Mouse (Mus musculus): Measurements from ENCODE around the gene 7530416G11Rik.

7530416G11Rik gene

GRCm38 (mm10) chr15:85503127-85503526 lies at the start of gene 7530416G11Rik:
TSS of gene 7530416G11Rik (minus strand) at chr15:85503227.
- in situ Hi-C loops (cut with MboI, MseI): no loop called here

DNA sequence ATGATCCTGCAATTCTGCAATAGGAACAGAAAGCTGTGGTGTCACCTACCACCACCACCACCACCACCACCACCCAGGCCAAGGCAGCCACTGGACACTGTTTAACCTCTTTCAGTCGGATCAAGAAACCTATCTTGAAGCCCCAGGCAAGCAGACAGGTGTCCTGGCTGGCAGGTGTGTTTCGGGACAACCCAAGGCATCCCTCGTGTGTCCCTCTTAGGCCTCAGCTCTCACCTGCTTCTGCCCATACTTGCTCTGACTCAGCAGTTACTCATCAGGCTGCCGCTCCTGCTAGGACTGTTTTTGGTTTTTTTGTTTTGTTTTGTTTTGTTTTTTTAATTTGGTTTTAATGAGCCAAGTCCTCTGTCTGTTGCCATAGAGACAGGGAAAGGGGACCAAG lies 43.5 kb upstream of the 7530416G11Rik start:
- in situ Hi-C loops (cut with MboI, MseI): no loop called here

DNA sequence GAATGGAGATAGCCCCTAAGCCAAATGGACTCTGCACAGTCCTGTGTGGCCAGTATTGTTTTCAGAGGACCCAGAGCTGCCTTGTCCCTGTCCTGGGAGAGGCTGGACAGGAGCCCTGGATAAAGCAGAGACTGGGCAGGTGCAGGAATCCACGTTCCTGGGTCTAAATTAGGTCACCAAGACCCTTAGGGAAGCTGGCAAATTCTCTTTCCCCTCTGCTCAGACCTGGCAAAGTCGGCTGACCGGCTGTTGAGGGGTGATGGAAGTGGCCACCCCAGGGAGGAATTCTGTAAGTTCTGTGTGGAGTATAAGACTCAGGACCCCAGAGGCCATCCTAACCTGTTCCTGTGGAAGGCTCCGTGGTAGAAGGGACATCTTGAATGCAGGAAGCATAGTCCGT lies 42.3 kb upstream of the 7530416G11Rik start:
- in situ Hi-C loops (cut with MboI, MseI): no loop called here

- in situ Hi-C loops (cut with MboI, MseI): no loop called here
These were observed 35.1 kb upstream of the 7530416G11Rik start for GRCm38 (mm10) chr15:85538170-85538569.

DNA sequence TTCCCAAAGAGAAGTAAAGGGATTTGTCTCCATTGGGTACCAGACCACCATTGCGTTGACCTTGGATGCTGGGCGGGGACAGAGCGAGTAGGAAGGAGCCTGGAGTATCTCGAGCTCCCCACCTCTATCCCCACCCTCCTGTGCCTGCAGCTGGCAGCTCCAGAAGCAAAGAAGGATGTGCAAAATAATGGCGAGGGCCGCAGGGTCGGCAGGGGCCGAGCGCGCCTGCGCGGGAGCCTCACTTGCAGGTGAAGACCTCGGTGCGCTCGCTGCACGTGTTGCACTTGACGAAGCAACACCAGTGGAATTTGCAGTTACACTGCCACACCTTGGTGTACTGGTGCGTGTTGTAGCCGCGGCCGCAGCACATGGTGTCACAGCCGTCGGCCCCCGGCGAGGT lies 34.1 kb upstream of the 7530416G11Rik start:
- in situ Hi-C loops (cut with MboI, MseI): no loop called here

GRCm38 (mm10) chr15:85534646-85535045 lies 31.6 kb upstream of the 7530416G11Rik start:
- in situ Hi-C loops (cut with MboI, MseI): no loop called here

DNA sequence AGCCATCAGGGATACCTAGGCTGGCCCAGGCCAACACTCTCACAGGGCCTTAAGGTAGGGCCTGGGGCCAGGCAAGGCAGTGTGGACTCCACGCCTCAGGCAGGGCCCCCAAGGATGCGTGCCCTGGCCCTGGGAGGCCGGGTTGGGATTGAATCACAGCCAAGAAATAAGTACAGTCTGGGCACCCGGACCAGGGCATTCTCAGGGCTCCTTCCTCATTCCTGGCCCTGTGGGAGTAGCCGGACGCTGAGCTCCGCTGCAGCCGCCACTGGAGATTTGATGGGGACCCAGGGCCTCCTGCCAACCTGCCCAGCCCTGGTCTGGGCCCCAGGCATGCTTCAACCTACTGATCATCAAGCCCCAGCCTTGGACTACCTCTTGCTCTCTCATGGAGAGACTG lies 31.2 kb upstream of the 7530416G11Rik start:
- in situ Hi-C loops (cut with MboI, MseI): no loop called here

GRCm38 (mm10) chr15:85532063-85532462 lies 29.0 kb upstream of the 7530416G11Rik start:
- in situ Hi-C loops (cut with MboI, MseI): no loop called here

GRCm38 (mm10) chr15:85529911-85530310 lies 26.9 kb upstream of the 7530416G11Rik start:
- in situ Hi-C loops (cut with MboI, MseI): no loop called here

DNA sequence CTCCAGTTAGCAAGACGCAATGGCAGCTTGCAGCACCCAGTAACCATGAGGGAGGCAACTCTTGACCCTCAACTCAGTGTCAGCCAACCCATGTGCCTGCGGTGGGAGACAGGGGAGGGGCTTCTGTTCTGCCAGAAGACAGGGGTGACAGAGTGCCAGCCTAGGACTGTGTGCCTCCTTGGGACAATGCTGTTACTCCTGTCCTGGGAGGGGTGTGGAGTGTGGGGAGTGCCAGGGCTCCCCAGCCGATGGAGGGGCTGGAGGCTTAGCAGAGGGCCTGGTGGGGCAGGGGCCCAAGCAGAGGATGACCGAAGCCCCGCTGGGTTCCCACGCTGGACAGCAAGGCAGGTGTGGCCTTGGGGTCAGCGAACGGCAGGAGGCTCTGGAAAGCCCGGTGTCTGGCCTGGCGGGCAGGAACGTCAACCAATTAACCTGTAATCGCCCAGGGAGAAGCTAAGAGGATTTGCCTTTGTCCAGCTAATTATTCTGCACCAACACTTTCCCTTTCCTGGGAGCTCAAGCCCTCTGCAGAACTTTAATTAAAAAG lies 21.4 kb upstream of the 7530416G11Rik start:
- in situ Hi-C loops (cut with MboI, MseI): no loop called here

DNA sequence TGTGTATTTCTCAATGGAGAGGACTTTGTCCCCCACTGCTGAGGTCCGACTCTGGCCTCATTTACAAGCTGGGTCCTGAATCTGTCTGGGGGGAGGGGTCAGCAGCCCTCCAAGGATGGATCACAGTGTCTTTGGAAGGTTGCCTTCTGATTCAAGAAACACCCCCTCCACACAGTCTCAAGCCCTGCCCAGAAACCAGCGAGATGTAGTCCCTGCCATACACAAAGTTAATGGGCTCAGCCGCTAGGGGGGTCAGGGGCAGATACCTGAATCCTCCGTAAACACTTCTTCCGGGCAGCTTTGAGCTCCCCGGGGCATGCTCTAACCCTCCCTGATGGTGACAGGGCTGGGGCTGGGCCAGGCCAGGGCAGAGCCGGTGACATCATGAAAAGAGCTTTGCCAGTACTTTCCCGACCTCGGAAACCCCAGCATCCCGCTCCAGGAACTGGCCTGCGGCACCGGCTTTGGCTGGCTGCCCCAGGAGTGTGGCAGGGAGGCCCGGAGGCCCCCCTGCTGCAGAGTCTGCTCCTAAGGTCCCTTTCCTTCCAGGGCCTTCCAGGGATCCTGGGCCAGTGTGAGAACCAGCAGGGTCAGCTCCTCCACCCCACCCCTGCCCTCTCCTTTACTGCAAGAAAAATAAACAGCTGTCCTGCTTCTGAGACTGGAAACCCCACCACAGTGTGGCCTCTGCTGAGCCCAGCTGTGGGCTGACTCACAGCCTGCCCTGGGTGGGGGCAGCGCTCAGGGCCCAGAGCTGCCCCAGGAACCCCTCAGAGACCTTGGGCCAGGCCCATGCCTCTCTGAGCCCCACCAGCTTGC lies 20.4 kb upstream of the 7530416G11Rik start:
- in situ Hi-C loops (cut with MboI, MseI): no loop called here

DNA sequence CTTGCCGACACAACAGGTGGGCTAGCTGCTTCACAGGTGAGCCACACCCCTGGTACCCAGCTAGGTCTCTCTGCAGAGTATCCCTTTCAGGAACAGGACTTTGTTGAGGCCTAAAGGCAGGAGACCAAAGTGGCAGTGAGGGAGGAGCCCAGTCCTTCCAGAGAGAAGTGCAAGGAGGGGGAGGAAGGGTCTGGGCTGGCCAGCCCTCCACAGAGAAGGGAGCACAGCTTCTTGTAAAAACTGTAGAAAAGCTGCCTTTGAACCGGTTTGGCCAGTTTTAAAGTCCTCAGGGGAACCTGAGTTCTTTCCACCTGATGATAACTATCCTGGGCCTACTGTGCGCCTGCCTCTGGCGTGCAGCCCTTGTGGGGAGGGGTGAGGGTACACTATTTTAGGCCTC lies 16.4 kb upstream of the 7530416G11Rik start:
- in situ Hi-C loops (cut with MboI, MseI): no loop called here

GRCm38 (mm10) chr15:85507370-85508014 lies 4.5 kb upstream of the 7530416G11Rik start:
- in situ Hi-C loops (cut with MboI, MseI): no loop called here

DNA sequence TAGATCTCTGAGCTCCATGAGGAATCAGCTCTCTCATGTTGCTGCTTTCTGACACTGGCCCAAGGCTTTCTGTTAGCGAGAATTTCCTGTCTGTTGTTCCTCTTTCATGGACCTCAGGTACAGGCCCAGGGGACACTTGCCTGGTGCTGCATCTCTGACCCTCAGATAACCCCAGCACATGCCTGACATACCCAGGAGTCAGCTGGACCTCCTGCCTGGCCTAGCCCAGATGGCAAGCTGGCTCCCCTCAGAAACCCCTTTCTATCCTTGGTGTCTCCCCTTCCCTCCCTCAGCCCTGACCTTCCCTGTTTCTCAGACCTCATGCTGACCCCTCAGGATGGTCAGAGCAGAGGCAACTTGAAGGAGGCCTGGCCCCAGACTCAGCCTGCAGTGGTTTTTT lies 3.7 kb upstream of the 7530416G11Rik start:
- in situ Hi-C loops (cut with MboI, MseI): no loop called here

DNA sequence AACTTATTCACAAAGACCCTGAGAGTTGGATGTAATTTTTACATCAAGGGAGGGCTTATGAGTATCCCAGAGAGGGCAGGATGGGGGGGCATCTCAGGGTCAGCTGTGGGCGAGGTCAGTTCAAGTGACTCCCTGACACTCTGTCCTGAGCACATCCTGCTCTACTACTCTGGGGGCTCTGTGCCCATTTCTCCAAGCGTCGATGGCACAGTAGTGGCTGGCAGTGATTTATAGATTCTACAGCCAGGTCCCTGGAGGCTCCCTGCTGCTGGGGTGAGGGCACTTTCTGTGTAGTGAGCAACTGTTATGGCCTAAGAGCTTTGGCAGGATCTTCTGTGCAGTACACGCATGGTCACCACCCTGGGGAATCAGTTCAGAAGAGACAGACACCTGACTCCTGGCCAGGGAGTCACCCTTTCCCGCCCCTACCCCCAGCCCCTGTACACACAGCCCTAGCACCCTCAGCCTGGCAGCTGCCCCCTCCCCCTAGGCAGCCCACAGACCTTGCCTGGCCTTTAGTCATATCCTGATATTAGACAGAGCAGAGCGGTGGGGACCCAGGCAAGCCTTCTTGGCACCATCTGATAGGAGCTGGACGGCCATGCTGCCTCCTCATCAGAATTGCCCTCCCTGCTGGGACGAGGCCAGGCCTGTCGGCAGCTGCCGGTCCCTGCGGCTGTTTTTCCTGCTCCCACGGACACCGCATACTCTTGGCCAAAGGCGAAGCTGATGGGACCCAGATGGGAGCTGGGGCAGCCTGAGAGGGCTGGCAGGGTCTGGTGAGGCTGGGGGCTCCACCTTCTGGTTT lies 2.3 kb upstream of the 7530416G11Rik start:
- in situ Hi-C loops (cut with MboI, MseI): no loop called here

- in situ Hi-C loops (cut with MboI, MseI): no loop called here
These were observed 2.8 kb downstream of the 7530416G11Rik start for GRCm38 (mm10) chr15:85500267-85500666.

DNA sequence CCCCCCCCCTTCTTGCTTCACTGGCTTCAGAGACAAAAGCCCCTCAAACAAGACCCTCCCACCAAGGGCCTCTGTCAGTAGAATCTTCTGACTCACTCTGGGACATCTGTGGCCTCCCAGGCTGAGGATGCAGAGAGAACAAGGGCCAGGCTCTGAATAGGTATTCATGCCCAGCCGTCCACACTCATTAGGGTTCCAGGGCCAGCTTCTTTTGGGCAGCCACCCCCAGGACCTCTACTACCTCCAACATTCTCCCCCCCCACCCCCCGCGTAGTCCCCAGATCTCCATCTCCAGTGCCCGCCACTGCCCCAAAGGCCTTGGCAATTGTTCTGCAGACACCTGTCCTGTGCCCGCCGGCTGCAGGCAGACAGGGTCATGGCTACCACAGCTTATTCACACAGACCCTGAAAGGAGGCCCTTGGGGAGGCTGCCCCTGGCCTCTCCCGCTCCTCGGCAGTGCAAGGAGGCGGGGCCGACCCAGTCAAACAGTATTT lies 5.0 kb downstream of the 7530416G11Rik start:
- in situ Hi-C loops (cut with MboI, MseI): loop anchor here (5.0 to 10.0 kb wide), 3 partner anchors 89 to 1273 kb away; no protein-coding TSS in a partner anchor

- in situ Hi-C loops (cut with MboI, MseI): loop anchor here (5.0 to 10.0 kb wide), 3 partner anchors 90 to 1273 kb away; no protein-coding TSS in a partner anchor
These were observed 5.5 kb downstream of the 7530416G11Rik start for GRCm38 (mm10) chr15:85497548-85497947.

DNA sequence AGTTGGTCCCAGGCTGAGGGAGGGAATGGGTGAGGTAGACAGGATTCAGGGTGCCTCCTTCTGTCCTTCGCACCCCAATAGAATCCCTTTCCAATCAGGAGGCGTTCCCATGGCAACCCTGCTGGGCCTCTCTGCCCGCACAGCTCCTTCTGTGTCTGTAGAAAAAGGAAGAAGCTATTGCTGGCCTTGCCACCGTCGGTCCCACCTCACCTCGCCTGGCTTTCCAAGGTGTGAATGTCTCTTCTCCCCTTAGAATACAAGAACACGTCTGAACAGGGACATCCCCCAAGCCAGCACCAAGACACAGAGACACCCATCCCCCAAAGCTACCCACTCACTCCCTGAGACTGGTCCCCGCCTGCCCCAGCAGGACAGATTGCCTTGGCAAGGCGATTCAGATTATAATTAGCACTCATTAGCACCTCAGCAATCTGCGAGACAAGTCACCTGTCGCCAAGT lies 8.8 kb downstream of the 7530416G11Rik start:
- in situ Hi-C loops (cut with MboI, MseI): loop anchor here (5.0 to 10.0 kb wide), 3 partner anchors 58 to 1269 kb away; no protein-coding TSS in a partner anchor

GRCm38 (mm10) chr15:85489751-85490150 lies 13.3 kb downstream of the 7530416G11Rik start:
- in situ Hi-C loops (cut with MboI, MseI): loop anchor here (5.0 to 10.0 kb wide), 3 partner anchors 63 to 1265 kb away; no protein-coding TSS in a partner anchor

DNA sequence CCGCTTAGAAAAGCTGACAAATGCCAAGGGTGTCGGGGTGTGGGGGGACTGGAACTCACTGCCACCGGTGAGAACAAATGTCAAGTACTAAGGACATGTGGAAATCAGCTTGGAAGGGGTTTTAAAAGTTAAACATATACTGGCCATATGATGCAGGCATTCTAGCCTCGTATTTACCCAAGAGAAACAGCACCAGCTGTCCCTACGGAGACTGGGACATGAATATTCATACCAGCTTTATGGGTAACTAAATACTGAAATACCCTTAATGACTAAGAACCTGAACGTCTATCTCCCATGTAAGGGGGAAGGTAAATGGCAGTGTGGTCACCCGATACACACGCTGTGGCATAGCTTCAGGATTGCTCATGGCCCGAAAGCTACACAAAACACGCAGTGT lies 14.1 kb downstream of the 7530416G11Rik start:
- in situ Hi-C loops (cut with MboI, MseI): no loop called here

Data from regulatory T cell (primary cell).